Mouse (Mus musculus) left cerebral cortex, adult 11 months (tissue): ENCODE measurements at regions not wholly inside any gene's neighbourhood (a gene's known extent, or its start where the extent isn't known, plus 50 kb on each side); places are given as distances from the start of the nearest gene placed in this dataset.

Experiments
- DNase-seq: peaks from one replicate; pipeline ENCODE4 v3.0.0; 2022; ENCODE audit warnings: low spot score

DNA sequence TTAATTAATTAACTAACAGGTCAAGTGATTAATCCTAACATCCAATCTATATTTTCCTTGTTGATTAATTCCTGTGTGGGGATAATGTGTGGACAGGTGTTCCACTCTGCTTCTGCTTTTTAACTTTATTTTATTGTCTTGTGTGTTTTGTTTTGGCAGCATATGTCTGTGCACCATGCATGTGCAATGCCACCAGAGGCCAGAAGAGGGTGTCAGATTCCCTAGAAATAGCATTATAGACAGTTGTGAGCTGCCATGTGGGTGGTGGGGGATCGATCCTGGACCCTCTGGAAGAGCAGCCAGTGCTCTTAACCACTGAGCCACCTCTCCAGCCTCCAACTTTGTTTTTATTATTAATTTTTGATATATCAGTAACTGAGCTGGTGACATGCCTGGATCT is 65.6 kb downstream of the En1 start:
- no peak for DNase-seq

DNA sequence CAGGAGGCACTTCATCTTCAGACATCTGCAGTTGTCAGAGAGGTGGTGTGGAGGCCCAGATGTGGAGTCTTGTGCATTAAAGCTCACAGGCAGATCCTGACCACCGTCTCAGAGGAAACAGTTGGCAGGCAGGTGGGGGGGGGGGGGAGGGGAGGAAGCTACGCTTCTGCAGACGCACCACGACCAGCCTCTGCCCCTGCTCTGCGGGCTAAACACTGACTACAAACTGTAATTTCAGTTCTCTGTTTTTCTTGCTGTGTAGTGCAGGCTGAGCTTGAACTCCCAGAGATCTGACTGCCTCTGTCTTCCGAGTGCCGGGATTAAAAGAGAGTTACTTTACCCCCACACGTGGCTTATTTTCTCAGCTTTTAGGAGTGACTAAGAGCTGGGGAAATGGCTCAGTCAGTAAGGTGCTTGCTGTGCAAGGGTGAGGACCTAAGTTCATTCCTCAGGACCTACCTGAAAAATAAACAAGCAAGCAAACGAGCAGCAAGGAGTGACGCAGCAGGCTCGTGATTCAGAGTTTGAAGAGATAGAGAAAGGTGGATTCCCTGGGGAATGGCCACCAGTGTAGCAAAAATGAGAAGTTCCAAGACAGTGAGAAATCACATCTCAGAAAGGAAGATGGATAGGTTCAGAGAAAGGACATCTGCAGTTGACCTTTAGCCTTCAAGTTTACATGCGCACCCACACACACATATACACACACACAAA is 81.5 kb downstream of the En1 start:
- DNase-seq, result no peak

GRCm38 (mm10) chr1:120685650-120686244 is 83.5 kb downstream of the En1 start:
- DNase-seq, result no peak

GRCm38 (mm10) chr1:120691571-120691970 is 89.4 kb downstream of the En1 start:
- DNase-seq, result no peak

GRCm38 (mm10) chr1:120698189-120698588 is 96.0 kb downstream of the En1 start:
- no peak for DNase-seq

- DNase-seq, result no peak
Measured at GRCm38 (mm10) chr1:120704201-120704600, 102.0 kb downstream of the En1 start.

- DNase-seq, result no peak
Measured at GRCm38 (mm10) chr1:120706011-120706410, 103.8 kb downstream of the En1 start.

GRCm38 (mm10) chr1:120708511-120708910 is 106.3 kb downstream of the En1 start:
- DNase-seq, result no peak

GRCm38 (mm10) chr1:120715105-120715877 is 113.1 kb downstream of the En1 start:
- DNase-seq, result no peak

GRCm38 (mm10) chr1:120726777-120727176 is 124.6 kb downstream of the En1 start:
- no peak for DNase-seq

GRCm38 (mm10) chr1:120727427-120727826 is 125.2 kb downstream of the En1 start:
- no peak for DNase-seq

DNA sequence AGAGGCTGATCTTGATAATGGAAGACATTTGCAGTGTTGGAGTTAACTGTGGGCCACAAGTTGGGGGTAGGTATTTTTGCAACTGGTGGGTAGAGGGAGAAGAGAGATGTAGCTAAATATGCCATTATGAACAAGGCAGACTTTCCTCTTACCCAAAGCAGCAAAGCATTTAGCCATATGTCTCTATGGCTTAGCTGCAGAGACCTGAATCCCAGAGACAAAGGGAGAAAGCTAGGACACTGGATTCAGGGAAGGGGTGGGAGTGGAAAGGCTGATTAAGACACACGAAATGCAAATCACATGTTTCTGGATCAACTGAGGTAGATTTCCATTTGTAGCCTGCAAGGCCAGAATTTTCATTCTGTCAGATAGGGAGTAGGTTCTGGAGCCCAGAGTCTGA is 129.8 kb downstream of the En1 start:
- DNase-seq, result no peak

- no peak for DNase-seq
Measured at GRCm38 (mm10) chr1:120733683-120734082, 131.5 kb downstream of the En1 start.

DNA sequence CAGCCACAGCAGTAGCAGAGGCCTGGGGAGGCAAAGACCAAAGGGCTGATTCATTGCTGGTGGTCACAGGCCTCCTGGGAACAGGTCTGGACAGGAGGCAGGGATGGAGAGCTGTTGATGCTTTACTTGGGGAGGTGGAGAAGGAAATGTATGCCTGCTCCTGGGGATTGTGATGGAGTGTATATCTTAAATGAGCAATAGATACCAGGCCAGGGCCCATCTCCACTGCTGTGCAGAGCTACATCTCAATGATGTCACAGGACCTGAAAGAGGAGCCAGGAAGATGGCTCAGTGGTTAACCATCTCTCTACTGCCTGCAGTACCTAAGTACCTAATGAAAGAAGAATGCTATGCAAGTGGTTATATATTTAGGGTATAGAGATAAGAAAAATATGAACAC is 132.6 kb downstream of the En1 start:
- no peak for DNase-seq

DNA sequence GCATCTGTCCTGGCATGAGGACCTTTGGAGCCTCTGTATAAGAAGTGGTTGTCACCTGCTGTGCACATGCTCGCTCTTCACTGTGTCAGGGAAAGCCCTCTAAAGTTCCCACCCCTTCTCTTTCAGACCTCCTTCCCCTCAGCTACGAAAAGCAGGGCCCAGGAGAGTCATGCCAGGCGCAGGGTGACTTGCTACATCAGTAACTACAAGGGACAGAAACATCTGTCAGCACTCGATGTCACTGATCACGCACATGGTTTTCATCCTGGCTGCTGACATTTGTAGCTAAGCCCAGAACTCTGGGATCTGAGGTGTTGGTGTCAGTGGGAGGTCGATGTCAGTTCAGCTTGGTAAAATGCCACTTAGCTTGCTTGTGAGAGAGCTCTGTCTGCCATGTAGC is 137.3 kb downstream of the En1 start:
- no peak for DNase-seq

- DNase-seq, result no peak
Measured at GRCm38 (mm10) chr1:120741091-120741740, 139.0 kb downstream of the En1 start.

DNA sequence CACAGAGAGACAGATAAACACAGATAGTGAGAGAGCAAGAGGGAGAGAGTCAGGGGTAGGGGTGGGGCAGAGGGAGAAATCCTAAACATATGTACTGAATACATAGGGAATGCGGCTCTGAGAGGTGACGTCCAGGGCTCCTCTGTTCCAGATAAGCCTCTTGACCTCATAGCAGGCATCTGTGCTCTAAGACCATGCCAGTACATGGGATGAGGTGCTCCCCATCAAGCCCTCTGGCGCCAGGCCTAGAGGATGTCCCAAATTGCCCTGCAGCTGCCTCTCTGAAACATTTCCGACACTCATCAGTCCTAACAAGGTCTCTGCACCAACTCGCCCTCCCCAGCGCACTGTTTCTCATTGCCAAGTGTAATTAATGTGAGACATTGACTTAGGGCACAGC is 146.7 kb downstream of the En1 start:
- DNase-seq, result no peak

DNA sequence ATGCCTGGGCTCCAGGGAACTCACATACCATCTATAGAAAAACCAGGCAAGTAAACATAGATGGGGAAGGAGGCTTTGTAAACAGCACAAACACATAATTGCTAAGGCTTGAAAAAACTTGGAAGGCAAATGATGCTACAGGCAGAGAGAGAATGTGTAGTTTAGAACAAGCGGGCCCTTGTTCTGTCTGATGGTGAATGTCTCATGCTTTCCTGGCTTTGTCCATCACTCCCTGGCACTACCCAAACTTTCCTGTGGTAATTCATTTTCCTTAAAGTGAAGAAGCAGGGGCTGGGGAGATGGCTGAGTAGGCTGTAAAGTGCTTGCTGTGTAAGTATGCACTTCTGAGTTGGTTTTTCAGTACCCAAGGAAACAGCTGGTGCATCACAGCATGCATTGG is 151.2 kb downstream of the En1 start:
- no peak for DNase-seq

GRCm38 (mm10) chr1:120754337-120754736 is 152.1 kb downstream of the En1 start:
- DNase-seq, result no peak

- no peak for DNase-seq
Measured at GRCm38 (mm10) chr1:120757283-120757821, 155.1 kb downstream of the En1 start.

GRCm38 (mm10) chr1:120758172-120758571 is 156.0 kb downstream of the En1 start:
- DNase-seq, result no peak

DNA sequence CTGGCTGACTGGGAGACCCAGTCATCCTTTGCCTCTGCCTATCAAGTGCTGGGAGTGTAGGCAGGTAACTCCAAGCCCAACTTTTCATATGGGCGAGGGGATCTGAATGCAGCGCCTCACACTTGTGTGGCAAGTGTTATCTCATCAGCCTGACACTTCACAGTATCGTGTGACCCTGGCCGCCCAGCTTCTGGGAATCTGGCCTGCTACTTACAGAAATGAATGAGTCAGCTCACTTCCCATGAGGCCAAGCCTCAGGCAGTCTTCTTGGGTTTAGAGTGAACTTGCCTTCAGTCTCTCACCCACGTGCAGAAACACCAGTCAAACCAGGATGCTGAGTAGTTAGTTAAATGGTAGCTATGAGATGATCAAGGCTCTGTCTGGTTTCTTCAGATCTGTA is 156.5 kb downstream of the En1 start:
- DNase-seq, result no peak
